Mouse (Mus musculus) spleen, postnatal 4 days (tissue): Measurements from ENCODE around the gene Rnf111.

ENCODE experiments used
- DNase-seq, 2 experiments: peaks; one replicate each; pipeline ENCODE4 v3.0.0; 2022; ENCODE audit warnings: low spot score in 2 of 2

Rnf111 gene

GRCm38 (mm10) chr9:70396083-70396482, 107.4 kb downstream of the Rnf111 start:
- DNase-seq = no peak

GRCm38 (mm10) chr9:70395617-70396016, 107.9 kb downstream of the Rnf111 start:
- no peak for DNase-seq

- DNase-seq = no peak
Measured at GRCm38 (mm10) chr9:70392563-70392907, 111.0 kb downstream of the Rnf111 start.

GRCm38 (mm10) chr9:70391660-70392562, 111.6 kb downstream of the Rnf111 start:
- DNase-seq = no peak

- no peak for DNase-seq
Measured at GRCm38 (mm10) chr9:70391042-70391441, 112.5 kb downstream of the Rnf111 start.

- no peak for DNase-seq
Measured at GRCm38 (mm10) chr9:70389548-70389947, 114.0 kb downstream of the Rnf111 start.

GRCm38 (mm10) chr9:70387410-70388119, 116.0 kb downstream of the Rnf111 start:
- no peak for DNase-seq

GRCm38 (mm10) chr9:70384958-70385728, 118.4 kb downstream of the Rnf111 start:
- no peak for DNase-seq

GRCm38 (mm10) chr9:70384494-70384893, 119.0 kb downstream of the Rnf111 start:
- no peak for DNase-seq

- DNase-seq = no peak
Measured at GRCm38 (mm10) chr9:70383750-70384149, 119.8 kb downstream of the Rnf111 start.

- no peak for DNase-seq
Measured at GRCm38 (mm10) chr9:70382091-70382490, 121.4 kb downstream of the Rnf111 start.

- no peak for DNase-seq
Measured at GRCm38 (mm10) chr9:70379502-70380467, 123.7 kb downstream of the Rnf111 start.
